Mouse (Mus musculus) adrenal gland, postnatal 25 days (tissue): ENCODE results near the gene Polr2j. TPM values are rescaled to one million over a fixed set of nuclear protein-coding genes. Genes with fewer than 3 reads are reported as not detected.
"Not testable (repeated sequence)": the region's sequence is repeated elsewhere in the genome, so short reads cannot be mapped to it uniquely, and the experiment has no call there.

Experiments
- DNase-seq: peaks from one replicate; pipeline ENCODE4 v3.0.0; 2021; ENCODE audit warnings: mixed read lengths
- total RNA-seq: library from RNA; stranded (reverse); gene quantifications from 2 replicates; pipeline ENCODE4 v1.2.3, GENCODE M21; 2021

The Polr2j gene
- total RNA-seq, 1 experiment from 2014 or later = 82.2 TPM

- no peak for DNase-seq
Observed at GRCm38 (mm10) chr5:136108486-136108885, 7.9 kb upstream of the Polr2j start.

- DNase-seq = no peak
Observed at GRCm38 (mm10) chr5:136109042-136109441, 7.4 kb upstream of the Polr2j start.

GRCm38 (mm10) chr5:136113546-136113945 is 2.9 kb upstream of the Polr2j start:
- DNase-seq = not testable (repeated sequence)

GRCm38 (mm10) chr5:136116784-136117112 is 317 bp downstream of the Polr2j start:
- DNase-seq = no peak

GRCm38 (mm10) chr5:136122165-136122564 is 5.7 kb downstream of the Polr2j start:
- no peak for DNase-seq

GRCm38 (mm10) chr5:136135571-136136291 is 19.3 kb downstream of the Polr2j start, which contains the start of the genes Lrwd1 and Alkbh4:
TSS of gene Lrwd1 (minus strand) at chr5:136136074.
TSS of gene Alkbh4 (plus strand) at chr5:136136146.
- DNase-seq = peak; percentile 94

GRCm38 (mm10) chr5:136136292-136136990 is 20.0 kb downstream of the Polr2j start:
- DNase-seq = no peak

- peak; percentile 46 for DNase-seq
Observed at GRCm38 (mm10) chr5:136137658-136138274, 21.3 kb downstream of the Polr2j start.

GRCm38 (mm10) chr5:136139393-136139792 is 23.0 kb downstream of the Polr2j start:
- no peak for DNase-seq

GRCm38 (mm10) chr5:136140057-136140482 is 23.6 kb downstream of the Polr2j start:
- no peak for DNase-seq

- no peak for DNase-seq
Observed at GRCm38 (mm10) chr5:136142746-136143145, 26.3 kb downstream of the Polr2j start.

GRCm38 (mm10) chr5:136143161-136143755 is 26.8 kb downstream of the Polr2j start:
- DNase-seq = no peak

GRCm38 (mm10) chr5:136144606-136145430 is 28.4 kb downstream of the Polr2j start:
- DNase-seq = no peak

- DNase-seq = no peak
Observed at GRCm38 (mm10) chr5:136146936-136147335, 30.5 kb downstream of the Polr2j start.

- no peak for DNase-seq
Observed at GRCm38 (mm10) chr5:136147704-136148103, 31.3 kb downstream of the Polr2j start.

- not testable (repeated sequence) for DNase-seq
Observed at GRCm38 (mm10) chr5:136149134-136149576, 32.7 kb downstream of the Polr2j start.

- no peak for DNase-seq
Observed at GRCm38 (mm10) chr5:136152365-136152764, 35.9 kb downstream of the Polr2j start.

GRCm38 (mm10) chr5:136155399-136155798 is 39.0 kb downstream of the Polr2j start:
- no peak for DNase-seq

GRCm38 (mm10) chr5:136160084-136160483 is 43.7 kb downstream of the Polr2j start:
- DNase-seq = not testable (repeated sequence)

- DNase-seq = no peak
Observed at GRCm38 (mm10) chr5:136163807-136164474, 47.5 kb downstream of the Polr2j start.

- no peak for DNase-seq
Observed at GRCm38 (mm10) chr5:136165246-136165645, 48.8 kb downstream of the Polr2j start.
